Mouse (Mus musculus): ENCODE measurements around the gene Slx4. TPM values are rescaled to one million over a fixed set of nuclear protein-coding genes. Genes with fewer than 3 reads are reported as not detected.
A peak's percentile ranks its signal among the peaks of the same experiment; 100 is the strongest.

Gene Slx4
- polyA plus RNA-seq, 1 experiment, result 39.9 TPM

- Histone ChIP-seq H3K27ac (ENCODE audit: insufficient read depth, low read length) (peak overlapping the region; percentile 15; the same call in 1 of the 2 replicates), H3K4me3 (replicated peaks; ENCODE audit: insufficient read depth, low read depth, low read length) (no peak overlapping the region), H3K27me3 (ENCODE audit: control insufficient read depth, insufficient read depth, low read length) (no peaks in the 10 kb centered on the region), H3K4me1 (ENCODE audit: control insufficient read depth, insufficient read depth, low read length) (peaks cover 11% of the 10 kb centered on the region)
- WGBS, result 47% methylated on average over 2 of the region's 2 CpGs
- TF ChIP-seq POLR2A (IDR thresholded peaks at IDR 0.05; ENCODE audit: borderline replicate concordance, insufficient read depth, low read length) (no peak), CTCF (IDR thresholded peaks at IDR 0.05; ENCODE audit: borderline replicate concordance, insufficient read depth, low read depth, low read length) (no peak)
- peak; percentile 60 to 84 for DNase-seq
Observed at GRCm38 (mm10) chr16:3959261-3959660, 44.3 kb downstream of the Slx4 start.

- 0 out of 2 replicates have a peak overlapping the region, but pooled peaks have one; percentile 19 for H3K27ac ChIP-seq (ENCODE audit: insufficient read depth, low read length)
- no peak overlapping the region for H3K4me3 ChIP-seq (replicated peaks; ENCODE audit: insufficient read depth, low read depth, low read length)
- H3K27me3 ChIP-seq (ENCODE audit: control insufficient read depth, insufficient read depth, low read length), result no peaks in the 10 kb centered on the region
- peaks cover 11% of the 10 kb centered on the region; the same call in 1 of the 2 replicates for H3K4me1 ChIP-seq (ENCODE audit: control insufficient read depth, insufficient read depth, low read length)
- TF ChIP-seq POLR2A (IDR thresholded peaks at IDR 0.05; ENCODE audit: borderline replicate concordance, insufficient read depth, low read length) (no peak), CTCF (IDR thresholded peaks at IDR 0.05; ENCODE audit: borderline replicate concordance, insufficient read depth, low read depth, low read length) (no peak)
- WGBS, result 27% methylated on average over 6 of the region's 6 CpGs
- DNase-seq, result peak; percentile 64 to 76
Observed at GRCm38 (mm10) chr16:3956369-3956768, 47.2 kb downstream of the Slx4 start.

- DNase-seq, result no peak
- H3K27ac ChIP-seq (ENCODE audit: insufficient read depth, low read length), result no peak overlapping the region
- WGBS, result 100% methylated on average over 1 of the region's 1 CpGs
- no peaks in the 10 kb centered on the region for H3K27me3 ChIP-seq (ENCODE audit: control insufficient read depth, insufficient read depth, low read length)
- H3K4me1 ChIP-seq (ENCODE audit: control insufficient read depth, insufficient read depth, low read length), result peaks cover 1% of the 10 kb centered on the region; the same call in 1 of the 2 replicates
- no peak overlapping the region for H3K4me3 ChIP-seq (replicated peaks; ENCODE audit: insufficient read depth, low read depth, low read length)
- TF ChIP-seq POLR2A (IDR thresholded peaks at IDR 0.05; ENCODE audit: borderline replicate concordance, insufficient read depth, low read length), result no peak
- no peak for TF ChIP-seq CTCF (IDR thresholded peaks at IDR 0.05; ENCODE audit: borderline replicate concordance, insufficient read depth, low read depth, low read length)
Observed at GRCm38 (mm10) chr16:3951141-3951540, 52.4 kb downstream of the Slx4 start.

- no peaks in the 10 kb centered on the region for H3K4me1 ChIP-seq (ENCODE audit: control insufficient read depth, insufficient read depth, low read length)
- WGBS, result 91% methylated on average over 4 of the region's 4 CpGs
- H3K27ac ChIP-seq (ENCODE audit: insufficient read depth, low read length), result no peak overlapping the region
- TF ChIP-seq POLR2A (IDR thresholded peaks at IDR 0.05; ENCODE audit: borderline replicate concordance, insufficient read depth, low read length) (no peak), CTCF (IDR thresholded peaks at IDR 0.05; ENCODE audit: borderline replicate concordance, insufficient read depth, low read depth, low read length) (no peak)
- no peak for DNase-seq
- H3K4me3 ChIP-seq (replicated peaks; ENCODE audit: insufficient read depth, low read depth, low read length), result no peak overlapping the region
- no peaks in the 10 kb centered on the region for H3K27me3 ChIP-seq (ENCODE audit: control insufficient read depth, insufficient read depth, low read length)
Observed at GRCm38 (mm10) chr16:3934701-3935100, 68.9 kb downstream of the Slx4 start.

- TF ChIP-seq POLR2A (IDR thresholded peaks at IDR 0.05; ENCODE audit: borderline replicate concordance, insufficient read depth, low read length), result no peak
- no peak for TF ChIP-seq CTCF (IDR thresholded peaks at IDR 0.05; ENCODE audit: borderline replicate concordance, insufficient read depth, low read depth, low read length)
- 95% methylated on average over 1 of the region's 1 CpGs for WGBS
- DNase-seq, result no peak
- Histone ChIP-seq H3K27ac (ENCODE audit: insufficient read depth, low read length) (no peak overlapping the region), H3K4me1 (ENCODE audit: control insufficient read depth, insufficient read depth, low read length) (no peaks in the 10 kb centered on the region), H3K27me3 (ENCODE audit: control insufficient read depth, insufficient read depth, low read length) (no peaks in the 10 kb centered on the region), H3K4me3 (replicated peaks; ENCODE audit: insufficient read depth, low read depth, low read length) (no peak overlapping the region)
Observed at GRCm38 (mm10) chr16:3934091-3934490, 69.5 kb downstream of the Slx4 start.

- Histone ChIP-seq H3K4me3 (replicated peaks; ENCODE audit: insufficient read depth, low read depth, low read length) (no peak overlapping the region), H3K4me1 (ENCODE audit: control insufficient read depth, insufficient read depth, low read length) (no peaks in the 10 kb centered on the region), H3K27ac (ENCODE audit: insufficient read depth, low read length) (no peak overlapping the region), H3K27me3 (ENCODE audit: control insufficient read depth, insufficient read depth, low read length) (no peaks in the 10 kb centered on the region)
- TF ChIP-seq CTCF (IDR thresholded peaks at IDR 0.05; ENCODE audit: borderline replicate concordance, insufficient read depth, low read depth, low read length), result no peak
- no peak for TF ChIP-seq POLR2A (IDR thresholded peaks at IDR 0.05; ENCODE audit: borderline replicate concordance, insufficient read depth, low read length)
- DNase-seq, result no peak
- 94% methylated on average over 6 of the region's 6 CpGs for WGBS
Observed at GRCm38 (mm10) chr16:3933536-3933935, 70.0 kb downstream of the Slx4 start.

GRCm38 (mm10) chr16:3929151-3929550 is 74.4 kb downstream of the Slx4 start:
- H3K27me3 ChIP-seq (ENCODE audit: control insufficient read depth, insufficient read depth, low read length), result no peaks in the 10 kb centered on the region
- WGBS, result 67% methylated on average over 7 of the region's 7 CpGs
- DNase-seq, result no peak

More at GRCm38 (mm10) chr16:3929151-3929550, 74.4 kb downstream of the Slx4 start:
- Histone ChIP-seq H3K4me3 (replicated peaks; ENCODE audit: insufficient read depth, low read depth, low read length) (no peak overlapping the region), H3K27ac (ENCODE audit: insufficient read depth, low read length) (no peak overlapping the region), H3K4me1 (ENCODE audit: control insufficient read depth, insufficient read depth, low read length) (no peaks in the 10 kb centered on the region)
- TF ChIP-seq CTCF (IDR thresholded peaks at IDR 0.05; ENCODE audit: borderline replicate concordance, insufficient read depth, low read depth, low read length) (no peak), POLR2A (IDR thresholded peaks at IDR 0.05; ENCODE audit: borderline replicate concordance, insufficient read depth, low read length) (no peak)

Other genes starting within 250 kb of the Slx4 start
- gene Olfr15, start 172.9 kb downstream of the Slx4 start, polyA plus RNA-seq (2012; rRNA removed), result not detected in 2 replicates
- gene Zfp174, start 156.5 kb downstream of the Slx4 start, polyA plus RNA-seq (2012; rRNA removed), result 1.8 and 2.2 TPM in 2 replicates
- gene Naa60, start 131.4 kb downstream of the Slx4 start, polyA plus RNA-seq (2012; rRNA removed), result 115 and 116 TPM in 2 replicates
- 14.1 and 14.3 TPM in 2 replicates for gene Zfp597, start 119.2 kb downstream of the Slx4 start, polyA plus RNA-seq (2012; rRNA removed)
- gene Gm20695, start 119.1 kb downstream of the Slx4 start, polyA plus RNA-seq (2012; rRNA removed), result 0.69 and 1.4 TPM in 2 replicates
- 4.8 and 5.8 TPM in 2 replicates for gene 1700037C18Rik, start 95.1 kb downstream of the Slx4 start, polyA plus RNA-seq (2012; rRNA removed)
- 24.6 and 26.5 TPM in 2 replicates for gene Cluap1, start 95.0 kb downstream of the Slx4 start, polyA plus RNA-seq (2012; rRNA removed)
- 2.2 and 2.7 TPM in 2 replicates for gene Nlrc3, start 27.1 kb downstream of the Slx4 start, polyA plus RNA-seq (2012; rRNA removed)
- 0.20 TPM in 1 of 2 replicates, not detected in the other for gene Dnase1, start 33.2 kb upstream of the Slx4 start, polyA plus RNA-seq (2012; rRNA removed)
- gene Trap1, start 74.1 kb upstream of the Slx4 start, polyA plus RNA-seq (2012; rRNA removed), result 94.5 and 104 TPM in 2 replicates
- 33.8 and 38.5 TPM in 2 replicates for gene Crebbp, start 210.2 kb upstream of the Slx4 start, polyA plus RNA-seq (2012; rRNA removed)

Data from cerebellum, adult 2 months (tissue).